ENCODE assay signal across 8 mouse cellular contexts in genomic region chr6:49215748-49216585, GRCm38 (mm10). TPM values are rescaled to one million over a fixed set of nuclear protein-coding genes. Genes with fewer than 3 reads are reported as not detected.
DNase-seq lines count a peak whose midpoint lies in the region; ATAC-seq and TF ChIP-seq lines count a peak whose summit lies in the region.

No protein-coding gene starts in this region.

- peak overlapping the region; percentile 75 for H3K4me3 ChIP-seq in gastrocnemius, adult 2 months
- peak overlapping the region; percentile 97 for H3K4me3 ChIP-seq in forebrain, embryonic 14.5 days (ENCODE audit: low read depth, low read length)
- H3K4me3 ChIP-seq in liver, embryonic 12.5 days = peak overlapping the region; percentile 75

- H3K4me2 ChIP-seq in forebrain, embryonic 14.5 days (ENCODE audit: low read length) = peak overlapping the region; percentile 95
- H3K4me2 ChIP-seq in liver, embryonic 12.5 days = peak overlapping the region; percentile 93

- no peaks in the 10 kb centered on the region for H3K36me3 ChIP-seq in forebrain, embryonic 14.5 days (ENCODE audit: control insufficient read depth, insufficient read depth, low read length)
- H3K36me3 ChIP-seq in liver, embryonic 12.5 days = 0 out of 2 replicates have a peak, but pooled peaks cover 2% of the 10 kb centered on the region

- peaks cover 13% of the 10 kb centered on the region for H3K4me1 ChIP-seq in forebrain, embryonic 14.5 days (ENCODE audit: control insufficient read depth, insufficient read depth, low read length)
- H3K4me1 ChIP-seq in liver, embryonic 12.5 days = peaks cover 38% of the 10 kb centered on the region

- no peak overlapping the region for H3K27ac ChIP-seq in gastrocnemius, adult 2 months
- peak overlapping the region; percentile 98 for H3K27ac ChIP-seq in forebrain, embryonic 14.5 days (ENCODE audit: low read depth, low read length)
- H3K27ac ChIP-seq in liver, embryonic 12.5 days = peak overlapping the region; percentile 97

- no peaks in the 10 kb centered on the region for H3K27me3 ChIP-seq in forebrain, embryonic 14.5 days (replicated peaks; ENCODE audit: control insufficient read depth, insufficient read depth, low read length)
- no peaks in the 10 kb centered on the region for H3K27me3 ChIP-seq in liver, embryonic 12.5 days (replicated peaks)

- intact Hi-C loops in gastrocnemius, adult 2 months (cut with DNase I) = loop anchor here (5.0 kb wide), 1 partner anchor 101 kb away; the partner anchor contains the start of gene Ccdc126

- TF ChIP-seq CTCF in gastrocnemius, adult 2 months (IDR thresholded peaks at IDR 0.05) = no peak

- under 1% methylated on average over 14 of the region's 14 CpGs for WGBS in forebrain, embryonic 14.5 days
- 1% methylated on average over 14 of the region's 14 CpGs for WGBS in liver, embryonic 12.5 days (ENCODE audit: insufficient replicate concordance)

- DNase-seq in gastrocnemius, adult 2 months = no peak
- DNase-seq in gastrocnemius, postnatal 4 days (ENCODE audit: low spot score in 2 of 2) = no peak
- peak; percentile 37 to 45 for DNase-seq in B cell, adult 2 months
- DNase-seq in forebrain, embryonic 14.5 days (ENCODE audit: low spot score) = no peak
- no peak for DNase-seq in adrenal gland, postnatal 10 days
- no peak for DNase-seq in right cerebral cortex, postnatal 25 days
- DNase-seq in thymus, postnatal 25 days = no peak

- no peaks in the 10 kb centered on the region for H3K9me3 ChIP-seq in forebrain, embryonic 14.5 days (replicated peaks; ENCODE audit: control insufficient read depth, low read length)
- no peaks in the 10 kb centered on the region for H3K9me3 ChIP-seq in liver, embryonic 12.5 days (replicated peaks)

- peak; percentile 13; the same call in 1 of the 2 replicates for ATAC-seq in forebrain, embryonic 14.5 days
- peak; percentile 0; the same call in 1 of the 2 replicates for ATAC-seq in liver, embryonic 12.5 days

- H3K9ac ChIP-seq in forebrain, embryonic 14.5 days (ENCODE audit: low read length) = peak overlapping the region; percentile 98
- H3K9ac ChIP-seq in liver, embryonic 12.5 days = peak overlapping the region; percentile 90

RNA-seq across cellular contexts. Expression of gene Igf2bp3, which starts 1.2 kb away (rescaled TPM):
- under 1 TPM; 0.06 to 0.13 TPM for total RNA-seq in gastrocnemius, adult 2 months (2021)
- total RNA-seq in gastrocnemius, postnatal 4 days (2021) = 10 to 100 TPM; 18.6 to 20.8 TPM
- 30.6 and 32.9 TPM in 2 replicates for polyA plus RNA-seq in forebrain, embryonic 14.5 days (2014; fragmentation: Nextera tagmentation; extraction: Ambion mirVana)
- polyA plus RNA-seq in liver, embryonic 12.5 days (2016; fragmentation: Nextera tagmentation; extraction: Ambion mirVana) = 32.0 and 33.7 TPM in 2 replicates
- 1 to 10 TPM; 7.1 to 7.6 TPM for total RNA-seq in adrenal gland, postnatal 10 days (2021)

RNA-seq across cellular contexts. Expression of gene Tra2a, which starts 47.9 kb away (rescaled TPM):
- 10 to 100 TPM; 15.0 to 30.8 TPM for total RNA-seq in gastrocnemius, adult 2 months (2021)
- total RNA-seq in gastrocnemius, postnatal 4 days (2021) = 10 to 100 TPM; 36.9 to 42.3 TPM
- 76.3 and 84.1 TPM in 2 replicates for polyA plus RNA-seq in forebrain, embryonic 14.5 days (2014; fragmentation: Nextera tagmentation; extraction: Ambion mirVana)
- polyA plus RNA-seq in liver, embryonic 12.5 days (2016; fragmentation: Nextera tagmentation; extraction: Ambion mirVana) = 57.7 and 63.0 TPM in 2 replicates
- 10 to 100 TPM; 47.8 to 51.1 TPM for total RNA-seq in adrenal gland, postnatal 10 days (2021)

Comparison
In these comparisons a context has a peak if more than half of its experiments do, and no peak if none do; other contexts are left out.
1. RNA of gene Igf2bp3, which starts 1.2 kb away (total RNA-seq): 18.6 to 20.8 TPM in gastrocnemius, postnatal 4 days and 7.1 to 7.6 TPM in adrenal gland, postnatal 10 days; 0.06 to 0.13 TPM in gastrocnemius, adult 2 months; every median in the first group is over 4 times any median in the second.
2. DNase-seq: peak in B cell, adult 2 months (2 of 2); none in gastrocnemius, adult 2 months (single experiment), gastrocnemius, postnatal 4 days (0 of 2), forebrain, embryonic 14.5 days (single experiment), adrenal gland, postnatal 10 days (single experiment), right cerebral cortex, postnatal 25 days (single experiment) and thymus, postnatal 25 days (single experiment).
3. Peak in every context shown above with its lines, with median percentiles within 50 percentile points of each other: H3K4me3 ChIP-seq.